Mouse (Mus musculus) cortical plate, adult 2 months (tissue): Measurements from ENCODE around the gene Cacnb2. TPM values are rescaled to one million over a fixed set of nuclear protein-coding genes. Genes with fewer than 3 reads are reported as not detected.

Experiments used
- H3K27ac ChIP-seq: fragments of 200-500 bp; 2 replicates; pipeline ENCODE4 v1.5.1; 2012; ENCODE audit warnings: low read length, control low read depth, inconsistent platforms; ENCODE audit not compliant: insufficient read depth
- H3K4me1 ChIP-seq: fragments of 200-500 bp; 2 replicates; pipeline ENCODE4 v1.6.1; 2011; ENCODE audit warnings: low read length; ENCODE audit not compliant: control insufficient read depth, insufficient read depth
- H3K4me3 ChIP-seq: fragments of 200-500 bp; 2 replicates; pipeline ENCODE4 v1.5.1; 2011; ENCODE audit warnings: mild to moderate bottlenecking, low read length, control low read depth; ENCODE audit not compliant: insufficient read depth
- CTCF ChIP-seq: fragments of 200-500 bp; IDR thresholded peaks from 2 replicates; pipeline ENCODE4 v1.5.1; 2011; ENCODE audit warnings: mild to moderate bottlenecking, control low read depth, low read length; ENCODE audit not compliant: insufficient read depth; ENCODE audit errors: extremely low read depth
- POLR2A ChIP-seq: fragments of 200-500 bp; IDR thresholded peaks from 2 replicates; pipeline ENCODE4 v1.6.1; 2011; ENCODE audit warnings: mild to moderate bottlenecking, low read length, control low read depth; ENCODE audit not compliant: insufficient read depth; ENCODE audit errors: extremely low read depth
- polyA plus RNA-seq: library from polyadenylated mRNA; depleted of rRNA; stranded (reverse); fragments of >200 nt; gene quantifications from 2 replicates; pipeline ENCODE4 v1.2.3, GENCODE M21; 2012

Gene Cacnb2
- polyA plus RNA-seq, 1 experiment = 32.0 TPM

- Histone ChIP-seq H3K4me1 (peaks cover 7% of the 10 kb centered on the region; the same call in 1 of the 2 replicates), H3K4me3 (no peak overlapping the region), H3K27ac (peak overlapping the region; percentile 6; the same call in 1 of the 2 replicates)
- no peak for TF ChIP-seq CTCF
- no peak for TF ChIP-seq POLR2A
Measured at GRCm38 (mm10) chr2:14763931-14764330, 161.0 kb downstream of the Cacnb2 start.

DNA sequence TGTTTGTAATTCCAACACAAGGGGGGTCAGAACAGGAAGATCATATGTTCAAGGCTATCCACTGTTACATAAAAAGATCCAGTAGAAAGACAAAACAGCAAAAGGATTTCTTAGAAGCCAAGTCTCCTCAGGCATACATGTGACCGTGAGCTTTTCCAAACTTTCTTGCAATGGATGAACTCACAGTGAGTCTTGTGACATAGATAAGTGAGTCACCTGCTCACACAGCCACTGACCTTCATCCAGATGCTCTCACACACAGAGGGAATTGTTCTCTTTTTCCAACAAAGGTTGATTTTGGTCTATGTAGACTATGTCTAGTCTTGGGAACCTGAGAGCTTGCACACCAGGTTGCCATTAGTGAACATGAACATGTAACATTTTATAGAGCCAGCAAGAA is 166.6 kb downstream of the Cacnb2 start:
- TF ChIP-seq POLR2A (no peak), CTCF (no peak)
- H3K4me1 ChIP-seq = peaks cover 2% of the 10 kb centered on the region
- no peak overlapping the region for H3K27ac ChIP-seq
- no peak overlapping the region for H3K4me3 ChIP-seq

GRCm38 (mm10) chr2:14770635-14771034 is 167.7 kb downstream of the Cacnb2 start:
- Histone ChIP-seq H3K4me1 (peaks cover 2% of the 10 kb centered on the region), H3K4me3 (no peak overlapping the region), H3K27ac (no peak overlapping the region)
- no peak for TF ChIP-seq POLR2A
- TF ChIP-seq CTCF = no peak

DNA sequence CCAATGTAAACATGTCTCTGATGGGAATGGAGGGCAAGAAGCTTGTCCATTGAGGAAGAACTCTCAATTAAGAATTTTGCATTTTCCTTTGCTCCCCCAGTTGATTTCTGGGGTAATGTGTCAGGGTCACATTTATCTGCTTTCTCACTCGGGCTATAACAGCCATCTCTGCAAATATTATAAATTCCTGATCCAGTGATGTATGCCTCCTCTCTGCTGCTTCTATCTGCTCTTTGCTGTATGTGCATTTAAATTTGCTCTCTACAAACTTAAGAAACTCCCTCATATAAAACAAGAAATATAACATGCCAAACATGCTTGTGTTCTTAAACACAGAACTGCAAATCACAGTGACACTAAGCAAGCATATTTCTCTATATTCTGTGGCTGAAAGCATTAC is 171.5 kb downstream of the Cacnb2 start:
- Histone ChIP-seq H3K27ac (no peak overlapping the region), H3K4me3 (no peak overlapping the region), H3K4me1 (peaks cover 2% of the 10 kb centered on the region)
- no peak for TF ChIP-seq CTCF
- TF ChIP-seq POLR2A = no peak

GRCm38 (mm10) chr2:14774857-14775495 is 172.1 kb downstream of the Cacnb2 start:
- Histone ChIP-seq H3K4me1 (peaks cover 2% of the 10 kb centered on the region), H3K4me3 (no peak overlapping the region), H3K27ac (no peak overlapping the region)
- TF ChIP-seq POLR2A = no peak
- TF ChIP-seq CTCF = no peak

GRCm38 (mm10) chr2:14787983-14788382 is 185.1 kb downstream of the Cacnb2 start:
- no peak overlapping the region for H3K27ac ChIP-seq
- H3K4me1 ChIP-seq = no peaks in the 10 kb centered on the region
- H3K4me3 ChIP-seq = no peak overlapping the region
- no peak for TF ChIP-seq POLR2A
- TF ChIP-seq CTCF = no peak

GRCm38 (mm10) chr2:14801446-14802046 is 198.7 kb downstream of the Cacnb2 start:
- Histone ChIP-seq H3K27ac (no peak overlapping the region), H3K4me1 (no peaks in the 10 kb centered on the region; the same call in 1 of the 2 replicates), H3K4me3 (no peak overlapping the region)
- TF ChIP-seq CTCF (no peak), POLR2A (no peak)

DNA sequence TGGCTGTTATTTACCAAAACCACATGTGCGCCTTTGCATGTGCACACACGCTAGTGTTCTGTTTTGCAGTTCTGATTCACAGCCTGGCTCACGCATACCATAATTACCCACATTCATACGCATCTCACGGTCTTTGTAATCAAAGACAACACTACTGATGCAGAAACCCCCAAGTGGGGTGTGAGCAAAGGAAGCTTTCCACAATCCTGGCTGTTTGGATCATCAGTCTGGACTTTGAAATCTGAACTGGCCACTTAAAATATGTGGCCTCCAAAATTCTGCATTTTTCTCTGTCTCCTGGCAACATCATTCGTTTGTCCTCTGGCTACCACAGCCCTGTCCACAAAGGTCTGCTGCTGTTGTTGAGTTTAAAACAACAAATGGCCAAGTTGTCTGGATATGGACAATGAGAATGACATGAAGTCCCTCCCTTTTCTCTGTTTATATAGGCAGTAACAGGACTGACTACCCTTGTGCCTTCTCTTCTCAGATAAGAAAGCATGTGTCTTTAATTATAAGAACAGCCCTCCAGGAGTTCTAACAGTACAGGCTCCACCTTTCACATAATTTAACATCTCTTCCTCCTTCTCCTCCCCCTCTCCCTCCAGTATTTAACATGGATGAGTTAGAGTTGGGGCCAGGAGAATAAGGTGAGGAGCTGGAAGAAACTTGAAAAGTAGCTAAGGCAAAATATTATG is 204.9 kb downstream of the Cacnb2 start:
- Histone ChIP-seq H3K4me3 (no peak overlapping the region), H3K4me1 (no peaks in the 10 kb centered on the region; the same call in 1 of the 2 replicates), H3K27ac (no peak overlapping the region)
- TF ChIP-seq CTCF (no peak), POLR2A (no peak)

GRCm38 (mm10) chr2:14814977-14815376 is 212.1 kb downstream of the Cacnb2 start:
- H3K4me1 ChIP-seq = no peaks in the 10 kb centered on the region
- H3K27ac ChIP-seq = no peak overlapping the region
- H3K4me3 ChIP-seq = no peak overlapping the region
- no peak for TF ChIP-seq CTCF
- no peak for TF ChIP-seq POLR2A

DNA sequence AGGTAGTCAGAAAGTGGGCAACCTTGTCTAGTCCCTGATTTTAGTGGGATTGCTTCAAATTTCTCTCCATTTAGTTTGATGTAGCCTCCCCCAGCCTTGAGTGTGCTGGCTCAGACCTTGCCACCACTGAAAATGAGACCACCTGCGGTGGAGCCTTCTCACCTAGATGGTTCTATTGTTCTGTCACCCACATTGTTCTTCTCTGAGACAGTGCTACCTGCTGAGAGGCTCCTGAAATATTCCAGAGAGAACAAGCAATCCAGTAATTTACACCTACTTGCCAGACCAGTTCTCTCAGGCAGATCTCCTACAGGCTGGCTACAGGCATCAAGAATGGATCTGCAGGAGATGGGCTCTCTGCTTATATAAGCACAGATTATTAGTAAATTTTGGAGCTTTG is 215.8 kb downstream of the Cacnb2 start:
- H3K4me1 ChIP-seq = no peaks in the 10 kb centered on the region
- no peak overlapping the region for H3K27ac ChIP-seq
- no peak for TF ChIP-seq CTCF
- TF ChIP-seq POLR2A = no peak
- H3K4me3 ChIP-seq = no peak overlapping the region
